Mouse (Mus musculus) heart, postnatal 0 days (tissue): ENCODE measurements around the gene Aurkb.

Experiments
- CTCF ChIP-seq: IDR thresholded peaks from 2 replicates; pipeline ENCODE4 v1.5.1; 2016; ENCODE audit warnings: antibody characterized with exemption, control low read depth, low read depth
- EP300 ChIP-seq: IDR thresholded peaks from 2 replicates; pipeline ENCODE4 v1.6.1; 2016; ENCODE audit warnings: antibody characterized with exemption, low read depth

GRCm38 (mm10) chr11:69087082-69087481 is 41.6 kb downstream of the Aurkb start:
- TF ChIP-seq CTCF (no peak), EP300 (no peak)
